In the genomic region with DNA sequence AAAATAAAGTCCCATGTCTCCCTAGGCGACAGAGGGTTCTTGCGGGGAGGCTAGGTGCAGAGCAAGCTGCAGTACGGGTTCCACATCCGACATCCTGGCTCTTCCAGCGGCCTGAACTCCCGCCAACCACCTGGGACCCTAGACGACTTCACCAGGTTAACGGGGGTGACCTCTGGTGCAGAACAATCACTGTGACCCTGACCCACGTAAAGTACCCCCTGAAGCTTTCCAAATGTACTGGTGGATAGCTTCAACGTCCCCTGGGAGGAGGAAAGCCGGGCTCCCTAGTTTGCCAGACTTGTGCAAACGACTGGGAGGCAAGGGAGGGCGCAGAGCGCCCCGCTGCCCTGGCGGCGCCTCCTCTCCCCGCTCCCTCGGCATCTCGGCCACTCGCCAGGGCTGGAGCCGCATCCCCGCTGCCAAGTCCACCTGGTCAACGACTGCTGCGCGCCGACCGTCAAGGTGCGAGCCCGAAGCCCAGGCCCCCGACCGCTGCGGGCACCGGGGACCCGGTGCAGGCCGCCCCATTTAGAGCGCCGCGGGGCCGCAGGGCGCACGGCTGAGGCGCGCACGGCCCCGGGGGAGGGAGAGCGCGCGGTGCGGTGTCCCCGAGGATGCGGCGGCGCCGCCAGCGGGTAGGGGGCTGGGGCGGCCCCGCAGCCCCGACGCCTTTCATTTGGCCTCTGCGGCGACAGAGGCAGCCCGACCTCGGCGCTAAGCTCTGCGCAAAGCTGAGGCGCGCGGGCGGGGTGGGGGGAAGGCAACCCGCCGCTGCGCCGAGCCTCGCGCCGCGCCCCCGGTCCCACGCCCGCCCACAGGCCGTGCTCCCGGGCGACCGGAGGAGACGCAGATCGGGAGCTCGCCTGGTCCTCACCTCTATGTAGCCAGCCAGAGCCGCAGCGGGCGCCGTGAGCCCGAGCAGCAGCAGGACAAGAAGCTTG, we compare ENCODE assay signal across 8 mouse cellular contexts. TPM values are rescaled to one million over a fixed set of nuclear protein-coding genes. Genes with fewer than 3 reads are reported as not detected.
A peak's percentile ranks its signal among the peaks of the same experiment; 100 is the strongest.
DNase-seq lines count a peak whose midpoint lies in the region; ATAC-seq and TF ChIP-seq lines count a peak whose summit lies in the region.

No protein-coding gene starts in this region.

- no peaks in the 10 kb centered on the region for H3K9me3 ChIP-seq in intestine, embryonic 16.5 days (ENCODE audit: control insufficient read depth, low read length)
- H3K9me3 ChIP-seq in stomach, postnatal 0 days (ENCODE audit: control insufficient read depth, low read length), result no peaks in the 10 kb centered on the region

- TF ChIP-seq CTCF in stomach, postnatal 0 days (IDR thresholded peaks at IDR 0.05; ENCODE audit: low read depth), result no peak; the same call in 1 of the 2 replicates

- WGBS in intestine, embryonic 16.5 days, result under 1% methylated on average over 82 of the region's 93 CpGs
- under 1% methylated on average over 69 of the region's 93 CpGs for WGBS in stomach, postnatal 0 days

- intact Hi-C loops in gastrocnemius, postnatal 36 days (cut with DNase I), result loop anchor here (1.0 kb wide), 1 partner anchor 69 kb away; a partner anchor contains a TSS

- H3K4me3 ChIP-seq in intestine, embryonic 16.5 days (ENCODE audit: low read length), result peak overlapping the region; percentile 94
- peak overlapping the region; percentile 96 for H3K4me3 ChIP-seq in stomach, postnatal 0 days (ENCODE audit: low read depth, low read length)

- peak overlapping the region; percentile 87 for H3K9ac ChIP-seq in intestine, embryonic 16.5 days (ENCODE audit: low read depth, low read length)
- peak overlapping the region; percentile 89 for H3K9ac ChIP-seq in stomach, postnatal 0 days (ENCODE audit: low read length)

- TF ChIP-seq EP300 in stomach, postnatal 0 days (optimal IDR thresholded peaks at IDR 0.05), result no peak

- H3K4me1 ChIP-seq in intestine, embryonic 16.5 days (ENCODE audit: control insufficient read depth, insufficient read depth, low read length), result peaks cover 12% of the 10 kb centered on the region
- peaks cover 3% of the 10 kb centered on the region for H3K4me1 ChIP-seq in stomach, postnatal 0 days (replicated peaks; ENCODE audit: control insufficient read depth, insufficient read depth)

- no peaks in the 10 kb centered on the region for H3K36me3 ChIP-seq in intestine, embryonic 16.5 days (ENCODE audit: control insufficient read depth, insufficient read depth, low read length)
- no peaks in the 10 kb centered on the region for H3K36me3 ChIP-seq in stomach, postnatal 0 days (ENCODE audit: control insufficient read depth, insufficient read depth, low read length)

- no peaks in the 10 kb centered on the region for H3K27me3 ChIP-seq in intestine, embryonic 16.5 days (replicated peaks; ENCODE audit: control insufficient read depth, insufficient read depth, low read length)
- H3K27me3 ChIP-seq in stomach, postnatal 0 days (ENCODE audit: control insufficient read depth, insufficient read depth, low read length), result no peaks in the 10 kb centered on the region

- ATAC-seq in intestine, embryonic 16.5 days, result peak; percentile 73
- ATAC-seq in stomach, postnatal 0 days (ENCODE audit: low FRiP score, low TSS enrichment), result peak; percentile 53

- peak; percentile 33 for DNase-seq in 3T3-L1 (ENCODE audit: low read depth, low spot score)
- DNase-seq in ZHBTc4 (ENCODE audit: low read depth, low spot score), result peak; percentile 67
- DNase-seq in embryo, embryonic 11 days, result peak; percentile 56
- peak; percentile 37 to 46 for DNase-seq in gastrocnemius, postnatal 36 days
- DNase-seq in liver, result peak; percentile 51
- peak; percentile 63 for DNase-seq in naive thymus-derived CD4-positive, alpha-beta T cell, adult 2 months (ENCODE audit: low read depth)
- peak; percentile 59 for DNase-seq in stomach, postnatal 0 days (ENCODE audit: low spot score)

- H3K27ac ChIP-seq in intestine, embryonic 16.5 days (ENCODE audit: low read length), result peak overlapping the region; percentile 79
- peak overlapping the region; percentile 95 for H3K27ac ChIP-seq in stomach, postnatal 0 days (replicated peaks)

- H3K4me2 ChIP-seq in intestine, embryonic 16.5 days (ENCODE audit: low read depth, low read length), result peak overlapping the region; percentile 90
- peak overlapping the region; percentile 90 for H3K4me2 ChIP-seq in stomach, postnatal 0 days (replicated peaks; ENCODE audit: low read depth)

RNA-seq across cellular contexts. Expression of a gene that starts 0.6 kb away (rescaled TPM):
- 100 to 1,000 TPM in 1 of 2 experiments, 10 to 100 TPM in 1; 95.8 to 118 TPM for total RNA-seq in gastrocnemius, postnatal 36 days (2021)
- polyA plus RNA-seq in intestine, embryonic 16.5 days (2015; fragmentation: Nextera tagmentation; extraction: Ambion mirVana), result 203 and 204 TPM in 2 replicates
- polyA plus RNA-seq in stomach, postnatal 0 days (2015; fragmentation: Nextera tagmentation; extraction: Ambion mirVana), result 187 and 200 TPM in 2 replicates

Comparison
In these comparisons a context has a peak if more than half of its experiments do, and no peak if none do; other contexts are left out.
1. Peak in every context shown above with its lines: DNase-seq, ATAC-seq, H3K4me3 ChIP-seq and H3K27ac ChIP-seq.